Mouse (Mus musculus) small intestine, adult 2 months (tissue): ENCODE measurements around the gene Camk2d. TPM values are rescaled to one million over a fixed set of nuclear protein-coding genes. Genes with fewer than 3 reads are reported as not detected.

Experiments
- H3K27ac ChIP-seq: fragments of 200-500 bp; 2 replicates; pipeline ENCODE4 v1.5.1; 2012; ENCODE audit warnings: low read depth, low read length, control low read depth, inconsistent platforms; ENCODE audit not compliant: insufficient read depth
- H3K27me3 ChIP-seq: fragments of 200-500 bp; 2 replicates; pipeline ENCODE4 v1.6.1; 2012; ENCODE audit warnings: mild to moderate bottlenecking, moderate library complexity, low read length, inconsistent platforms; ENCODE audit not compliant: control insufficient read depth, insufficient read depth
- H3K36me3 ChIP-seq: fragments of 200-500 bp; 2 replicates; pipeline ENCODE4 v1.6.1; 2012; ENCODE audit warnings: mild to moderate bottlenecking, low read length, control low read depth, inconsistent platforms; ENCODE audit not compliant: control insufficient read depth, insufficient read depth
- H3K4me1 ChIP-seq: fragments of 200-500 bp; 2 replicates; pipeline ENCODE4 v1.6.1; 2012; ENCODE audit warnings: low read length, inconsistent platforms, mixed read lengths; ENCODE audit not compliant: control insufficient read depth, insufficient read depth, insufficient read length
- H3K4me3 ChIP-seq: fragments of 200-500 bp; 2 replicates; pipeline ENCODE4 v1.5.1; 2012; ENCODE audit warnings: low read depth, mild to moderate bottlenecking, control low read depth, inconsistent platforms, low read length, moderate library complexity
- CTCF ChIP-seq: fragments of 200-500 bp; IDR thresholded peaks from 2 replicates; pipeline ENCODE4 v1.5.1; 2012; ENCODE audit warnings: low read depth, mild to moderate bottlenecking, control low read depth, inconsistent platforms, low read length, moderate library complexity, mixed read lengths; ENCODE audit not compliant: insufficient replicate concordance, insufficient read length; ENCODE audit errors: extremely low read depth
- POLR2A ChIP-seq: fragments of 200-500 bp; IDR thresholded peaks from 2 replicates; pipeline ENCODE4 v1.6.1; 2012; ENCODE audit warnings: low read depth, mild to moderate bottlenecking, control low read depth, inconsistent platforms, low read length, moderate library complexity
- WGBS: fragments of 180-500 bp; shearing (Covaris S2); methylation state at CpG from one replicate; pipeline ENCODE4 v1.1.7; 2018; 5-methylcytosine and 5-hydroxymethylcytosine counted together
- polyA plus RNA-seq: library from polyadenylated mRNA; depleted of rRNA; stranded (reverse); fragments of >200 nt; gene quantifications from 2 replicates; pipeline ENCODE4 v1.2.3, GENCODE M21; 2012

Camk2d gene
- polyA plus RNA-seq, 1 experiment, result 89.5 TPM

GRCm38 (mm10) chr3:126793035-126793964, 197.2 kb downstream of the Camk2d start:
- no peak overlapping the region for H3K27ac ChIP-seq
- 87% methylated on average over 2 of the region's 2 CpGs for WGBS
- no peaks in the 10 kb centered on the region for H3K27me3 ChIP-seq
- no peaks in the 10 kb centered on the region for H3K4me1 ChIP-seq
- H3K4me3 ChIP-seq, result no peak overlapping the region
- no peak for TF ChIP-seq POLR2A
- no peak for TF ChIP-seq CTCF
- H3K36me3 ChIP-seq, result peaks cover 54% of the 10 kb centered on the region

- 93% methylated on average over 3 of the region's 3 CpGs for WGBS
- TF ChIP-seq POLR2A, result no peak
- no peak for TF ChIP-seq CTCF
- no peak overlapping the region for H3K4me3 ChIP-seq
- H3K27me3 ChIP-seq, result no peaks in the 10 kb centered on the region
- no peak overlapping the region for H3K27ac ChIP-seq
- H3K36me3 ChIP-seq, result peaks cover 55% of the 10 kb centered on the region
- H3K4me1 ChIP-seq, result no peaks in the 10 kb centered on the region
Observed at GRCm38 (mm10) chr3:126795904-126796303, 199.8 kb downstream of the Camk2d start.

GRCm38 (mm10) chr3:126797025-126797424, 200.9 kb downstream of the Camk2d start:
- no peak for TF ChIP-seq CTCF
- no peak for TF ChIP-seq POLR2A
- peaks cover 60% of the 10 kb centered on the region for H3K36me3 ChIP-seq

GRCm38 (mm10) chr3:126797810-126798209, 201.7 kb downstream of the Camk2d start:
- Histone ChIP-seq H3K27ac (no peak overlapping the region), H3K36me3 (peaks cover 58% of the 10 kb centered on the region), H3K27me3 (no peaks in the 10 kb centered on the region), H3K4me3 (no peak overlapping the region), H3K4me1 (no peaks in the 10 kb centered on the region)
- 84% methylated on average over 3 of the region's 3 CpGs for WGBS
- TF ChIP-seq CTCF (no peak), POLR2A (no peak)

More at GRCm38 (mm10) chr3:126797025-126797424, 200.9 kb downstream of the Camk2d start:
- H3K27ac ChIP-seq, result no peak overlapping the region
- H3K27me3 ChIP-seq, result no peaks in the 10 kb centered on the region
- no peak overlapping the region for H3K4me3 ChIP-seq
- WGBS, result 91% methylated on average over 3 of the region's 3 CpGs
- H3K4me1 ChIP-seq, result no peaks in the 10 kb centered on the region

- TF ChIP-seq CTCF, result no peak
- TF ChIP-seq POLR2A, result no peak
- WGBS, result 93% methylated on average over 6 of the region's 6 CpGs
- H3K36me3 ChIP-seq, result peaks cover 38% of the 10 kb centered on the region
- no peak overlapping the region for H3K27ac ChIP-seq
- H3K4me1 ChIP-seq, result no peaks in the 10 kb centered on the region
- no peaks in the 10 kb centered on the region for H3K27me3 ChIP-seq
- H3K4me3 ChIP-seq, result no peak overlapping the region
Observed at GRCm38 (mm10) chr3:126802988-126803387, 206.9 kb downstream of the Camk2d start.

- Histone ChIP-seq H3K4me1 (no peaks in the 10 kb centered on the region), H3K36me3 (peaks cover 30% of the 10 kb centered on the region), H3K27me3 (no peaks in the 10 kb centered on the region), H3K27ac (no peak overlapping the region), H3K4me3 (no peak overlapping the region)
- 93% methylated on average over 5 of the region's 5 CpGs for WGBS
- no peak for TF ChIP-seq CTCF
- TF ChIP-seq POLR2A, result no peak
Observed at GRCm38 (mm10) chr3:126804968-126805367, 208.9 kb downstream of the Camk2d start.

- Histone ChIP-seq H3K36me3 (peaks cover 30% of the 10 kb centered on the region), H3K4me1 (no peaks in the 10 kb centered on the region), H3K4me3 (no peak overlapping the region), H3K27ac (no peak overlapping the region), H3K27me3 (no peaks in the 10 kb centered on the region)
- 91% methylated on average over 4 of the region's 4 CpGs for WGBS
- TF ChIP-seq POLR2A (no peak), CTCF (no peak)
Observed at GRCm38 (mm10) chr3:126806145-126806544, 210.0 kb downstream of the Camk2d start.
